Mouse (Mus musculus) limb, embryonic 14.5 days (tissue): ENCODE results near the gene Gimap1. TPM values are rescaled to one million over a fixed set of nuclear protein-coding genes. Genes with fewer than 3 reads are reported as not detected.

Source experiments
- ATAC-seq: fragments of 200-750 bp; cut with Nextera tagmentation; 2 replicates; pipeline ENCODE4 v1.8.0; 2017; ENCODE audit warnings: low read depth, moderate number of reproducible peaks, moderate TSS enrichment; ENCODE audit not compliant: low FRiP score
- DNase-seq: peaks from one replicate; pipeline ENCODE4 v3.0.0-alpha.2; 2015; ENCODE audit warnings: low spot score
- H3K27ac ChIP-seq: fragments of 300-500 bp; sonication (generic); replicated peaks from 2 replicates; pipeline ENCODE4 v1.5.1; 2014; ENCODE audit warnings: low read depth, mild to moderate bottlenecking, low read length, moderate library complexity, mixed read lengths
- H3K27me3 ChIP-seq: fragments of 300-500 bp; sonication (generic); 2 replicates; pipeline ENCODE4 v1.6.1; 2014; ENCODE audit warnings: low read length, mixed read lengths; ENCODE audit not compliant: control insufficient read depth, insufficient read depth
- H3K36me3 ChIP-seq: fragments of 300-500 bp; sonication (generic); 2 replicates; pipeline ENCODE4 v1.6.1; 2014; ENCODE audit warnings: mild to moderate bottlenecking, low read length, moderate library complexity, mixed read lengths; ENCODE audit not compliant: control insufficient read depth, insufficient read depth
- H3K4me1 ChIP-seq: fragments of 300-500 bp; sonication (generic); 2 replicates; pipeline ENCODE4 v1.6.1; 2014; ENCODE audit warnings: antibody characterized with exemption, low read length, mixed read lengths; ENCODE audit not compliant: control insufficient read depth, insufficient read depth
- H3K4me2 ChIP-seq: fragments of 300-500 bp; sonication (generic); replicated peaks from 2 replicates; pipeline ENCODE4 v1.6.1; 2014; ENCODE audit warnings: low read depth, mild to moderate bottlenecking, low read length, moderate library complexity; ENCODE audit not compliant: severe bottlenecking
- H3K4me3 ChIP-seq: fragments of 300-500 bp; sonication (generic); replicated peaks from 2 replicates; pipeline ENCODE4 v1.5.1; 2014; ENCODE audit warnings: low read length
- H3K9ac ChIP-seq: fragments of 300-500 bp; sonication (generic); 2 replicates; pipeline ENCODE4 v1.6.1; 2014; ENCODE audit warnings: mild to moderate bottlenecking, low read depth, low read length, moderate library complexity; ENCODE audit not compliant: severe bottlenecking
- H3K9me3 ChIP-seq: fragments of 300-500 bp; sonication (generic); 2 replicates; pipeline ENCODE4 v1.6.1; 2016; ENCODE audit warnings: low read length; ENCODE audit not compliant: control insufficient read depth
- POLR2A ChIP-seq: fragments of 200-500 bp; IDR thresholded peaks from 2 replicates; pipeline ENCODE4 v1.8.0; 2012; ENCODE audit warnings: inconsistent platforms, mild to moderate bottlenecking, moderate library complexity, borderline replicate concordance; ENCODE audit not compliant: insufficient read depth, insufficient read length; ENCODE audit errors: extremely low read depth
- WGBS: fragments of 180-500 bp; shearing (Covaris S2); extraction: QIAGEN DNeasy Blood & Tissue Kit; methylation state at CpG from one replicate; pipeline ENCODE4 v1.1.7; 2014; 5-methylcytosine and 5-hydroxymethylcytosine counted together
- polyA plus RNA-seq, 2 experiments: library from polyadenylated mRNA; depleted of rRNA in 1 of 2; stranded (reverse) in 1 of 2; unstranded in 1 of 2; fragments of >200 nt; fragmentation: Nextera tagmentation in 1 of 2; extraction: Ambion mirVana in 1 of 2; gene quantifications; 2 replicates each; pipeline versions ENCODE4 v1.2.1 to v1.2.3; 2012 to 2014

The Gimap1 gene
- polyA plus RNA-seq, 2 experiments, result 4.0 to 11.9 TPM

- H3K36me3 ChIP-seq, result no peaks in the 10 kb centered on the region
- H3K4me1 ChIP-seq, result no peaks in the 10 kb centered on the region
- 72% methylated on average over 9 of the region's 9 CpGs for WGBS
- H3K27ac ChIP-seq, result no peak overlapping the region
- no peak overlapping the region for H3K4me3 ChIP-seq
- DNase-seq (no peak), ATAC-seq (no peak)
- H3K9me3 ChIP-seq, result no peaks in the 10 kb centered on the region
- TF ChIP-seq POLR2A, result no peak
- H3K4me2 ChIP-seq, result no peak overlapping the region
- no peak overlapping the region for H3K9ac ChIP-seq
- H3K27me3 ChIP-seq, result no peaks in the 10 kb centered on the region
These were observed 29.5 kb downstream of the Gimap1 start for GRCm38 (mm10) chr6:48768178-48768869.

GRCm38 (mm10) chr6:48768933-48769332 lies 30.1 kb downstream of the Gimap1 start:
- Histone ChIP-seq H3K27me3 (no peaks in the 10 kb centered on the region), H3K4me1 (no peaks in the 10 kb centered on the region), H3K4me3 (no peak overlapping the region), H3K4me2 (no peak overlapping the region), H3K9ac (no peak overlapping the region), H3K36me3 (no peaks in the 10 kb centered on the region), H3K9me3 (no peaks in the 10 kb centered on the region), H3K27ac (no peak overlapping the region)
- WGBS, result 89% methylated on average over 3 of the region's 3 CpGs
- no peak for TF ChIP-seq POLR2A
- ATAC-seq, result no peak
- DNase-seq, result no peak

- H3K9me3 ChIP-seq, result no peaks in the 10 kb centered on the region
- 96% methylated on average over 3 of the region's 3 CpGs for WGBS
- no peak within 1 kb of the TSS for H3K27ac ChIP-seq
- H3K4me1 ChIP-seq, result no peaks in the 10 kb centered on the region
- TF ChIP-seq POLR2A, result no peak
- no peaks in the 10 kb centered on the region for H3K27me3 ChIP-seq
- no peak for ATAC-seq
- no peak for DNase-seq
- H3K4me3 ChIP-seq, result no peak within 1 kb of the TSS
- no peaks in the 10 kb centered on the region for H3K36me3 ChIP-seq
- H3K9ac ChIP-seq, result no peak within 1 kb of the TSS
- H3K4me2 ChIP-seq, result no peak within 1 kb of the TSS
These were observed 31.8 kb downstream of the Gimap1 start, which contains the start of gene Gimap3 for GRCm38 (mm10) chr6:48770696-48771095. Gimap3 (minus strand) TSS chr6:48770851.

- Histone ChIP-seq H3K4me2 (no peak overlapping the region), H3K9me3 (no peaks in the 10 kb centered on the region), H3K36me3 (no peaks in the 10 kb centered on the region), H3K27me3 (no peaks in the 10 kb centered on the region), H3K4me1 (no peaks in the 10 kb centered on the region), H3K4me3 (no peak overlapping the region), H3K9ac (no peak overlapping the region), H3K27ac (no peak overlapping the region)
- TF ChIP-seq POLR2A, result no peak
- ATAC-seq (peak; percentile 53; the same call in 1 of the 2 replicates), DNase-seq (peak; percentile 83)
- 14% methylated on average over 8 of the region's 8 CpGs for WGBS
These were observed 33.2 kb downstream of the Gimap1 start for GRCm38 (mm10) chr6:48772030-48772429.

- DNase-seq (no peak), ATAC-seq (no peak)
- Histone ChIP-seq H3K9me3 (no peaks in the 10 kb centered on the region), H3K4me2 (no peak overlapping the region), H3K27me3 (no peaks in the 10 kb centered on the region), H3K9ac (no peak overlapping the region), H3K4me3 (no peak overlapping the region), H3K36me3 (no peaks in the 10 kb centered on the region), H3K27ac (no peak overlapping the region), H3K4me1 (no peaks in the 10 kb centered on the region)
- 79% methylated on average over 1 of the region's 1 CpGs for WGBS
- TF ChIP-seq POLR2A, result no peak
These were observed 45.6 kb downstream of the Gimap1 start for GRCm38 (mm10) chr6:48784406-48784805.

GRCm38 (mm10) chr6:48785189-48785588 lies 46.3 kb downstream of the Gimap1 start:
- no peak for ATAC-seq

More at GRCm38 (mm10) chr6:48785189-48785588, 46.3 kb downstream of the Gimap1 start:
- Histone ChIP-seq H3K4me3 (no peak overlapping the region), H3K4me1 (no peaks in the 10 kb centered on the region), H3K27ac (no peak overlapping the region), H3K9me3 (no peaks in the 10 kb centered on the region), H3K4me2 (no peak overlapping the region), H3K36me3 (no peaks in the 10 kb centered on the region), H3K27me3 (no peaks in the 10 kb centered on the region), H3K9ac (no peak overlapping the region)
- peak; percentile 57 for DNase-seq
- no peak for TF ChIP-seq POLR2A
- 48% methylated on average over 1 of the region's 1 CpGs for WGBS
